Mouse (Mus musculus): ENCODE measurements around the gene Omt2b. TPM values are rescaled to one million over a fixed set of nuclear protein-coding genes. Genes with fewer than 3 reads are reported as not detected.

Gene Omt2b
- polyA plus RNA-seq, 1 experiment = not detected

DNA sequence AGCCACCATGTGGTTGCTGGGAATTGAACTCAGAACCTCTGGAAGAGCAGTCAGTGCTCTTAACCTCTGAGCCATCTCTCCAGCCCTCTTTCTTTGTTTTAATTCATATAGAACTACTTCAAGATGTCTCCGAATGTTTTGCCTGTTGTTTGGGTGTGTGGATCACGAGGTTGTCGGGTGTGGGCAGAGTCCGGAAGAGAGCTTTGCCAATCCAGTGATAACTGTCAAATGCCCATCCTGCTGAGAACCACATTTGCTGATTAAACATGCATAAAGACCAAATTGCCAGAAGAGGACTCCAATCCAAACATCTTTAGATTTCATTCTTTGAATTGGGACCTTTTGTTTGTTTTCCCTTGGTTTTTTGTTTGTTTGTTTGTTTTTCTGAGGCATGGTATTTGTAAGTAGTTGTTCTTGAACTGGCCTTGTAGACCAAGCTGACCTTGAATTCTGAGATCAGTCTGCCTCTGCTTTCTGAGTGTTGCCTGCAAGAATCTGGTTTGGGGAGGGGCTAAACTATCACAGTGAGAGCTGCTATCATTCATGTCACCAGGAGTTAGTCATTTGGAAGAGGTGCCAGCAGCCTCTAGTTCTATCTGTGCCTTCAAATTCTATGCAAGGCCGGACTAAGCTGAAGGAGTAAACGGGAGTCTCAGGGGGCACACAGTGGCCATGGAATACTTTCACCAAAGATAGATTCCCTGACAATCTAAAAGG, 24.3 kb downstream of the Omt2b start:
- no peak for TF ChIP-seq CTCF (IDR thresholded peaks at IDR 0.05; ENCODE audit: insufficient read depth, low read depth, low read length)
- no peak for TF ChIP-seq POLR2A (IDR thresholded peaks at IDR 0.05; ENCODE audit: insufficient read depth, low read depth, low read length)
- 89% methylated on average over 6 of the region's 6 CpGs for WGBS
- no peak overlapping the region for H3K4me3 ChIP-seq (ENCODE audit: insufficient read depth, low read depth, low read length)
- H3K27ac ChIP-seq (ENCODE audit: insufficient read depth, low read depth, low read length) = no peak overlapping the region
- H3K4me1 ChIP-seq (ENCODE audit: control insufficient read depth, insufficient read depth, low read length) = no peaks in the 10 kb centered on the region

DNA sequence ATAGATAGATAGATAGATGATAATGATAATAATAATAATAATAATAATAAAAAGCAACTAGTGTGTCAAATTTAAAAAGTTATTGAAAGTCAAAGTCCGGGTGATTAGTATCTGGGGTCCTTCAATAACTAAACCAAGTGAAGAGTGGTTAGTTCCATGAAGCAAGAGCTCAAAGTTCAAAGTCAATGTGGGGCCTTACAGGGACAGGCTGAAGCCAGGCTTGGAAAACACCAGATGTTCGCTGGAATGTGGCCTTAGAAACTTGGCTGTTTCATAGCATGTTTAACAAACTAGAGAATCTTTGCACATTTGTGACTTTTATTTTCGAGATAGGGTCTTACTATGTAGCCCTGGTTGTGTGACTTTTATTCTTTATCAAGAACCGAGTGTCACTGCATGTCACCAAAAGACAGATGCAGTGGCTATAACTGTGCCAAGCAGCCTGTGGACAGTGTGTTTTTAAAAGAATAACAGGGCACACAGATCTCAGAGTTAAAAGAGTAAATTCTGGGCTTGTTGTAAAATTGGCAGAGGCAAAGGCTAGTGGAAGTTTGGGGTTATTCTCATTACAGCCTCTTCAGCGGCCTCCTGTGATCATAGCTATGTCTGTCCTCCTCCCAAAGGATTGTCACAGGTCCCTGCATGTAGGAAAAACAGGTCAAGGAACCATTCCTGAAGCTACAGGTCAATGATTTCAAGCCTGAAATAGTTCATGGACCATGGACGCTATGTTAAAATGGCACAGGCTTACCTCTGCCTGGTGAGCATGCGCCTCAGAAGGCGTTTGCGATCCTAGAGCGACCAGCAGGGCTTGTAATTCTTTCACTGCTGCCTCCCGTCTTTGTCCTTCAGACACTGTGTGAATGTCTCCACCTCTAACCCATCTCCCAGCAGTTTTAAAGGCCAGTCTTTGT, 27.5 kb downstream of the Omt2b start:
- 79% methylated on average over 11 of the region's 11 CpGs for WGBS
- no peak for TF ChIP-seq POLR2A (IDR thresholded peaks at IDR 0.05; ENCODE audit: insufficient read depth, low read depth, low read length)
- no peak overlapping the region for H3K4me3 ChIP-seq (ENCODE audit: insufficient read depth, low read depth, low read length)
- H3K4me1 ChIP-seq (ENCODE audit: control insufficient read depth, insufficient read depth, low read length) = no peaks in the 10 kb centered on the region
- no peak overlapping the region for H3K27ac ChIP-seq (ENCODE audit: insufficient read depth, low read depth, low read length)

DNA sequence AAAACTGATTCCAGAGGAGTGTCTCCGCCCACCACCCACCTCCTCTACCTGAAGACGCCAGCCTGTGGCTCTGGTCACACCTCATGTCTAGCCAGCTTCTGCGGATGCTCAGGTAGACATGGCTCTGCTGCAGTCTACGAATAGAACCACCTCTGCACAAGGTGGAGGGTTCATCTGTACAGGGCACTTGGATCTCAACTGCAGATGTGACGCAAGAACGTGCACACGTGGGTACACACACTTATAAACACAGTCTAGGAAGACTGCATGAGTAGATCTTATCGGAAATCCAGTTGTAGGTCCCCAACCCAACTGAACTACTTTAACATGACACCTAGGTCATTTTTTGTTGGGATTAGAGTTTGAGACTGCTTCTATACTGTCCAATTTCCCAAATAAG, 28.2 kb downstream of the Omt2b start, which contains the start of gene Gsta2:
Gene Gsta2, minus strand, starts transcription at position 178 of the 400 bp plus-strand sequence.
- Histone ChIP-seq H3K4me3 (ENCODE audit: insufficient read depth, low read depth, low read length) (no peak within 1 kb of the TSS), H3K4me1 (ENCODE audit: control insufficient read depth, insufficient read depth, low read length) (no peaks in the 10 kb centered on the region), H3K27ac (ENCODE audit: insufficient read depth, low read depth, low read length) (no peak within 1 kb of the TSS)
- TF ChIP-seq CTCF (IDR thresholded peaks at IDR 0.05; ENCODE audit: insufficient read depth, low read depth, low read length) = no peak
- TF ChIP-seq POLR2A (IDR thresholded peaks at IDR 0.05; ENCODE audit: insufficient read depth, low read depth, low read length) = no peak
- WGBS = 94% methylated on average over 8 of the region's 8 CpGs

DNA sequence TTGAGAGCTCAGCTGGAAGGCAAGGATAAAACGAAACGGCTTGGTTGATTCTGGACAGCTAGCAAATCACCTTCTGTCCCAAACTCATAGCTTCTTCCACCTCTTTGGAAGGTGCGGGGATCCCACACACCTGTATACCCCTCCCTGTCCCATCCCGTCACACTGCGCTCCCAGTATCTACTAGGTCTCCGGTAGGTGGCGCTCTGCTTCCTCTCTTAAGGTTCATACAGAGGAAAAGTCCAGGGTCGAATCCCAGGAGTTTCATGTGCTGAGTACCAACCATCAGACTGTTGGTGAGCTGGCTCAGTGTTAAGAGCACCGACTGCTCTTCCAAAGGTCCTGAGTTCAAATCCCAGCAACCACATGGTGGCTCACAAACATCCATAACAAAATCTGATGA, 30.7 kb downstream of the Omt2b start:
- Histone ChIP-seq H3K27ac (ENCODE audit: insufficient read depth, low read depth, low read length) (no peak overlapping the region), H3K4me1 (ENCODE audit: control insufficient read depth, insufficient read depth, low read length) (no peaks in the 10 kb centered on the region), H3K4me3 (ENCODE audit: insufficient read depth, low read depth, low read length) (no peak overlapping the region)
- TF ChIP-seq CTCF (IDR thresholded peaks at IDR 0.05; ENCODE audit: insufficient read depth, low read depth, low read length) (peak; percentile 24; the same call in 1 of the 2 replicates), POLR2A (IDR thresholded peaks at IDR 0.05; ENCODE audit: insufficient read depth, low read depth, low read length) (no peak)
- 17% methylated on average over 9 of the region's 9 CpGs for WGBS

DNA sequence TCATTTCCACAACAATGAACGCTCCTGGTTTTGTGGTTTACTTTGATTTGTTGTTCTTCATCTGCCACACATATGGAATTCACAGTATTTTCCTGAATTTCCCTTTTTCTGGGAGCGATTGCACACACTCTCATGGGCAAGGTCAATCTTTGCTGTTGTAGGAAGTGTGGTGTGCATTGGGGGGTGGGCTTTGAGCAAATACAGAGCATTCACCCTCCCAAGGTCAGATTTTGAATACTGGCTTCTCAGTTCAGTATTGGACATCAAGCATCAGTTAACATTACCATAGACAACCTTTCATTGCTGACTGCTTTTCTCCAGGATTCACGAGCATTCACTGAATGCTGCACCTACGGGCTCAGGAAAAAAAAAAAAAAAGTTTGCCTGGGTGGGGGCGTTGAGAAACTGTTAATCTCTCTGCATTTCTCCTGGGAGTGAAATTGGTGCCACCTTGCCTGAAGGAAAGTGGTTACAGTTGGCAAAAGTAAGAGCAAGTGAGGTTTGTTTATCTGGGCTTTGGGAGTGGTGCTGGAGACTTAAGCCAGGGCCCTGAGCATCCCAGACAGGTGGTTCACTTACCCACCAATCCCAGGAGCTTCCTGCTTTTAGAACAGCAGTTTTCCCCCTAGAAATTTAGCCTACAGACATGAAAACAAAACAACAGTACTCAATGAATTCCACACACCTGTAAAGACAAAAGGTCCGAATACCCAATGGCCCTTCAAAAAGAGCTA, 32.5 kb downstream of the Omt2b start:
- TF ChIP-seq POLR2A (IDR thresholded peaks at IDR 0.05; ENCODE audit: insufficient read depth, low read depth, low read length) = no peak
- TF ChIP-seq CTCF (IDR thresholded peaks at IDR 0.05; ENCODE audit: insufficient read depth, low read depth, low read length) = no peak
- Histone ChIP-seq H3K4me3 (ENCODE audit: insufficient read depth, low read depth, low read length) (no peak overlapping the region), H3K27ac (ENCODE audit: insufficient read depth, low read depth, low read length) (no peak overlapping the region), H3K4me1 (ENCODE audit: control insufficient read depth, insufficient read depth, low read length) (no peaks in the 10 kb centered on the region)
- WGBS = 85% methylated on average over 6 of the region's 6 CpGs

DNA sequence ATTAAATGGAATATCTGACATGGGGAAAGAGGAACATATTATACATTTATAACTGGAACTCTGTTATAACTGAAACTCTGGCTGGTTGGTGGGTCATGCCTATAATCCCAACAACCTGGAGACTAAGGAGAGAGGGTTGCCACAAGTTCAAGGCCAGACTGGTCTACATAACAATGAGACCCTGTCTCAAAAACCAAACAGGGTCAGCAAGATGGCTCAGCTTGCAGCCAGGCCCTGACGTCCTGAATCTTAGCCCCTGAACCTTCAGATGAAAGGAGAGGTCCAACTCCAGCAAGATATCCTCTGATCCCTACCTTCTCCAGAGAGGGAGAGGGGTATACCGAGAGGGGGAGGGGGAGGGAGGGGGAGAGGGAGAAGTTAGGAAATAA, 33.1 kb downstream of the Omt2b start:
- WGBS = 51% methylated on average over 2 of the region's 2 CpGs

DNA sequence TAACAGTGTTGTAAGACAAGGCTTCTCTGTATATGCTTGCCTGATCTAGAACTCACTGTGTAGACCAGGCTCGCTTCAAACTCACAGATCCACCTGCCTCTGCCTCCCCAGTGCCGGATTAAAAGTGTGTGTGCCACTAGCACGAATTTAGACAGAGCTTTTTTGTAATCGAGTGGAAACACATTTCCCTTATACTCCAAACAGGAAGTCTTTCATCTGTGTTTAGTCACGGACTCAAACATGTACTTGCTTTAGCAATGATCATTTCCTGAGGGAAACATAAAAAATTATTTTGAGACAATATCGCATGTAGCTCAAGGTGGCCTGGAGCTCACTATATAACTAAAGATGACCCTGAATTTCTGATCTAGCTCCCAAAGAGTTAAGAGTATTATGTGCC, 36.0 kb downstream of the Omt2b start:
- WGBS = 65% methylated on average over 6 of the region's 6 CpGs

More for the DNA sequence above, 33.1 kb downstream of the Omt2b start:
- TF ChIP-seq POLR2A (IDR thresholded peaks at IDR 0.05; ENCODE audit: insufficient read depth, low read depth, low read length) (no peak), CTCF (IDR thresholded peaks at IDR 0.05; ENCODE audit: insufficient read depth, low read depth, low read length) (no peak)
- no peaks in the 10 kb centered on the region for H3K4me1 ChIP-seq (ENCODE audit: control insufficient read depth, insufficient read depth, low read length)
- H3K4me3 ChIP-seq (ENCODE audit: insufficient read depth, low read depth, low read length) = no peak overlapping the region
- H3K27ac ChIP-seq (ENCODE audit: insufficient read depth, low read depth, low read length) = no peak overlapping the region

DNA sequence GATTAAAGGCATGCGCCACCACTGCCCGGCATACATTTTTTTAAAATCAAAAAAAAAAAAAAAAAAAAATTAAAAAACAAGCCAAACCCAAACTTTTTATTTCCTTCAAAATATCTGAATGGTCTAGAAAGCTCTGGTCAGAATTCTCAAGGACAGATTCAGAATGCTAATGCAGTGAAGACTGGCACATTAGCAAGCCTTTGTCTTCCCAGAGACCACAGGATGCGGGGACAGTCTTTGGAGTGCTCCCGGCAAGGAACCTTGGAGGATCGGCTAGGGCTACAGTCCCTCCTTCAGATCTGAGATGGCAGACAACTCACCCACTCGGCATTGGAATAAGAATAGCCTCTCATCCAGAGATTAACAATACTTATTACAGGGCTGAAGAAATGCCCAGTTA, 37.3 kb downstream of the Omt2b start:
- Histone ChIP-seq H3K4me1 (ENCODE audit: control insufficient read depth, insufficient read depth, low read length) (no peaks in the 10 kb centered on the region), H3K27ac (ENCODE audit: insufficient read depth, low read depth, low read length) (no peak overlapping the region), H3K4me3 (ENCODE audit: insufficient read depth, low read depth, low read length) (no peak overlapping the region)
- 90% methylated on average over 6 of the region's 6 CpGs for WGBS
- no peak for TF ChIP-seq CTCF (IDR thresholded peaks at IDR 0.05; ENCODE audit: insufficient read depth, low read depth, low read length)
- TF ChIP-seq POLR2A (IDR thresholded peaks at IDR 0.05; ENCODE audit: insufficient read depth, low read depth, low read length) = no peak

More for the DNA sequence above, 36.0 kb downstream of the Omt2b start:
- H3K4me3 ChIP-seq (ENCODE audit: insufficient read depth, low read depth, low read length) = no peak overlapping the region
- TF ChIP-seq POLR2A (IDR thresholded peaks at IDR 0.05; ENCODE audit: insufficient read depth, low read depth, low read length) = no peak
- TF ChIP-seq CTCF (IDR thresholded peaks at IDR 0.05; ENCODE audit: insufficient read depth, low read depth, low read length) = no peak
- no peak overlapping the region for H3K27ac ChIP-seq (ENCODE audit: insufficient read depth, low read depth, low read length)
- H3K4me1 ChIP-seq (ENCODE audit: control insufficient read depth, insufficient read depth, low read length) = no peaks in the 10 kb centered on the region

All from olfactory bulb, adult 2 months (tissue).